Mouse (Mus musculus) heart, adult 18-20 months (tissue): ENCODE measurements around the gene Zfp974. TPM values are rescaled to one million over a fixed set of nuclear protein-coding genes. Genes with fewer than 3 reads are reported as not detected.
A peak's percentile ranks its signal among the peaks of the same experiment; 100 is the strongest.
"Not testable (repeated sequence)": the region's sequence is repeated elsewhere in the genome, so short reads cannot be mapped to it uniquely, and the experiment has no call there.

Experiments used
- DNase-seq, 2 experiments: peaks; one replicate each; pipeline ENCODE4 v3.0.0; 2021 to 2022; ENCODE audit warnings: mixed read lengths in 1 of 2
- long read RNA-seq, 2 experiments: library from polyadenylated mRNA; stranded (forward); transcript quantifications; one replicate each; pipeline ENCODE4 v2.0.0; 2021
- total RNA-seq, 2 experiments: library from RNA; stranded (reverse); gene quantifications; 2 replicates each; pipeline ENCODE4 v1.2.3; 2021

Gene Zfp974
- 1 to 10 TPM; 5.3 to 5.6 TPM for total RNA-seq
- long read RNA-seq, experiment 1: 0 reads
- long read RNA-seq, experiment 2, partial matches to known transcripts: 0 of 1 reads
- long read RNA-seq, experiment 2, other reads (novel, unspliced or antisense): 1 of 1 reads

DNA sequence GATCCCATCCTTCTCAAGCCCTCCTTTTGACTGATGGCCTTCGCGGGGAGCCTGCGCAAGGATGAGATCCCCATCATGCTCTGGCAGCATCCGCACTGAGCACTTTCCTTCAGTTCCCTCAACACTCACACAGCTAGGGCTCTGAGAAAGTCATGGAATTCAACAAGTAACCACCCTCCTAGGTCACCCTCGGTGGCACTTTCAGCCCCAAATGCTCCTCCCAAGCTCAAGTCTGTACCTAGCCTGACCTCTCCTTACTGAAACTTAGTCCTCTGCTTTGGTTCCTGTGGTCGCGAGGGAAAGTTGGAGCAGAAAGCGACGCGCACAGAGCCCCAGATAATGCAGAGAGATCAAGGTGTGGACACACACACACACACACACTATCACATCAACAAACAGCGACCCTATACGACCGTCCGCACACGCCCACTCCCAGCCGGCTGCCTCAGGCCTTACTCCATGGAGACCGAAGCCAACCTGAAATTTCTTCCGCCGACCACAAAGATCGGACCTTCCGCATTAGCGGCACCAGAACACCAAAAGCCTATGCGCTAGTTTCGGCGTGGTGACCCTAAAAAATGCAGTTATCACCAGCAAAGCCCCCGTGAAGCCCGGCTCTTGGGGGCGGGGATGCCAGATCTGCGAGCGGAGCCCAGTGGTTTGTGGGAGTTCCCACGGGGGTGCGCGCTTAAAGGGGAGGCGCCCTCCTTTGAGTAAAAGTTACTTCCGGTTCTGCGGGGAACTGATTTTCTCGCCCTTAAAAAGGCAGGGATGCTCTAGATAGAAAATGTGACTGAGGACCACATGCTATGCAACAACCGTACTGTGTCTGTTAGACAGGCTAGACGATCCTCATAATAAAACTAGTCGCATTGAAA is at the start of gene Zfp974:
TSS of gene Zfp974 (minus strand) at position 643 of the 878 bp plus-strand sequence.
- peak; percentile 61 to 76 for DNase-seq

DNA sequence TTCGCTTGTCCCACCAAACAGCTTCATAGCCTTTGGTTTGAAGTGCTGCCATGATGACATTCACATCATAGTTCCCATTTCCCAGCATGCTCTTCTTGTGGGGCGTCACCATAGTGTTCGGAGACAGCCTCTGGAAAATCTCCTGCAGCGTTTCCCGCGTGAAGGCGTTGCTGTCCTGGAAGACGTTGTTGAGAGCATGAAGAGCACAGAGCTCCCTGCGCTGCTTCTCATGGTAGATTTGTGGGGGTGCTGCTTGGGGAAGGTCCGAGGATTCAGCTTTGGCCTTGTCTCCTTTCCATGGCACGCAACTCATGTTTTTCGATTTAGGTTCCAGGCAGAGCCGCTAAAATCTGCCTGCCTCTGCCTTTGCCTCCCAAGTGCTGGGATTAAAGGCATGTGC is 20.2 kb upstream of the Zfp974 start:
- DNase-seq: not testable (repeated sequence)

DNA sequence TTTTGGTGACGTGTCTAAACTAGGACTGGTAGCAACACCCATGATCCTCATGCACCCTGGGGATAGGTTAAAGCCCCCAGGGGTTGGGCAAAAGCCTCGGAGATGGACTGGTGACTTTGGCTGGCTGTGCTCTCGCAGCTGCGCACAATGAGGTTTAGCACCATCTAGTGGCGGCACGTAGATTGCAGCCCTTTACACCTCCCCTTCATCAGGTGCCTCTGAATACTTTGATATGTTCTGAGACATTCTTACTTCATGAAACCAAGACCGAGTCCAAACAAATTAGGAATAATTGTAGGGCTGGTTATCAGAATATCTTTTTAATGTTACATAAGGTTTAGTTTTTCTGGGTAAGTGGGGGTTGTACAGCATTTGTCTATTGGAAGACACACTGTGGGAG is 12.6 kb upstream of the Zfp974 start:
- peak in 1 of 2 experiments; percentile 44 for DNase-seq

DNA sequence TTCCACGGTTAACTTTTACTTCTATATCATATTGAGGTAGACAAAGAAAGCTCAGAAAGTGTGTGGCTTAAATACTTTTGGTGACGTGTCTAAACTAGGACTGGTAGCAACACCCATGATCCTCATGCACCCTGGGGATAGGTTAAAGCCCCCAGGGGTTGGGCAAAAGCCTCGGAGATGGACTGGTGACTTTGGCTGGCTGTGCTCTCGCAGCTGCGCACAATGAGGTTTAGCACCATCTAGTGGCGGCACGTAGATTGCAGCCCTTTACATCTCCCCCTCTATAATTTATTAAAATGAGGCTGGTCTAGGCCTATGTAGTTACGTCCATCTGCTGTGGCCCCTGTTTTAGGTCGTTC is 4.5 kb upstream of the Zfp974 start:
- DNase-seq: not testable (repeated sequence)

DNA sequence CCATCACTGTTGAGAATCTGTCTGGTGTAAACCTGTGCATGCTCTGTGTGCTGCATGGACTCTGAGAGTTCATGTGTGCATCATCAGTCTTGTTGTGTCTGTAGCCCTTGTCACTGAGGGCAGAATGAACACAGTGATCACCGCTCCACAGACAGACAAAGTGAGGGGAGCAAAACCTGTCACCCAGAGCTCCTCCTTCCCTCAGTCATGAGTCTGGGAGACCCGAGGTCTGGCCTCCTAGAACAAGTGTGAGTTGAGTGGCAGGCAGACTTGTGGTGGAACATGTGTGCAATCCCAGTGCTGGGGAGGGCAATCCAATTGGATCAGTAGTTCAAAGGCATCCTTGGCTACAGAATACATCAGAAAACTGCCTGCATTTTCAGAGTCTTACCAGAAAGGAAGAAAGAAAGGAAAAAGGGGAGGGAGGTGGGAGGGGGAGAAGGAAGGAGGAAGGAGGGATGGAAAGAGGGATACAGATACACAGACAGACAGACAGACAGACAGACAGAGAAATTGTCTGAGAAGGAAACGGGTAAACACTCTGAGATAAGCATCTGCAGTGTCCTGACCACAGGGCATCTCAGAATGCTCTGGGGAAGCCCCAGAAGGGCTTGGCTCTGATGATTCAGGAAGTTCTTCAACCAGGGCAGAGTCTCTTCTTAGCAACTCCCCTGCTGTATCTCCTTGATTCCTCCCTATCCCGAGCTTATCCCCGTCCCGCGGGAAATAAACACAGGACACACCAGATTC is 4.0 kb upstream of the Zfp974 start:
- peak in 1 of 2 experiments; percentile 8 for DNase-seq

DNA sequence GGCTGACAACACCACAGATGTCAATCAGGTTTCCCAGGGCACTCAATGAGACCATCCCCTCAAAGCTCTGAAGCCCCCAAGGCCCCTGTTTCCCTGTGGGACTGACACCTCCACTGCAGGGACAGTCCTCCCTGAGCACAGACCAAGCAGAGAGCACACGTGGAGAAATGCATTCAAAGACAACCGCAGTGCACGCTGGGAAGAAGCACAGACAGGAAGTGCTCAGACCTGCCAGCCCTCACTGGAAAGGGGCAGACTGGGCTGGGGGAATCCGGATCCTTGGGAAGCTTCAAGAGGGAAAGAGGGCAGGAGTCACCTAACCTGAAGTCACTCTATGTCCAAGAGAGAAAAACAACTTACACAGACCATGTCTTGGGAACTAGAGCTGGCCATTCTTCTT is 2.2 kb downstream of the Zfp974 start:
- DNase-seq: not testable (repeated sequence)

DNA sequence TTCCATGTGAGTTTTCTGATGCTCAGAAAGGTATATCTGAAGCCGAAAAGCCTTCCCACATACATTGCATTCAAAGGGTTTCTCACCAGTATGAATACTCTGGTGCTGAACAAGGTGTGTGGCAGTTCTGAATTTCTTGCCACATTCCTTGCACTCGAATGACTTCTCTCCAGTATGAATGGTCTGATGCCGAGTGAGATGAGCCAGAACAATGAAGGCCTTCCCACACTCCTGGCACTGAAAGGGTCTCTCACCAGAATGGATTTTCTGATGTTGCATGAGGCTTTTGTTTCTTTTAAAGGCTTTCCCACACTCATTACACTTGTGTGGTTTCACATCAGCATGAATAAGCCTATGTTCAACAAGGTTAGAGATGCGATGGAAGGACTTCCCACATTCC is 18.3 kb downstream of the Zfp974 start:
- DNase-seq: not testable (repeated sequence)

DNA sequence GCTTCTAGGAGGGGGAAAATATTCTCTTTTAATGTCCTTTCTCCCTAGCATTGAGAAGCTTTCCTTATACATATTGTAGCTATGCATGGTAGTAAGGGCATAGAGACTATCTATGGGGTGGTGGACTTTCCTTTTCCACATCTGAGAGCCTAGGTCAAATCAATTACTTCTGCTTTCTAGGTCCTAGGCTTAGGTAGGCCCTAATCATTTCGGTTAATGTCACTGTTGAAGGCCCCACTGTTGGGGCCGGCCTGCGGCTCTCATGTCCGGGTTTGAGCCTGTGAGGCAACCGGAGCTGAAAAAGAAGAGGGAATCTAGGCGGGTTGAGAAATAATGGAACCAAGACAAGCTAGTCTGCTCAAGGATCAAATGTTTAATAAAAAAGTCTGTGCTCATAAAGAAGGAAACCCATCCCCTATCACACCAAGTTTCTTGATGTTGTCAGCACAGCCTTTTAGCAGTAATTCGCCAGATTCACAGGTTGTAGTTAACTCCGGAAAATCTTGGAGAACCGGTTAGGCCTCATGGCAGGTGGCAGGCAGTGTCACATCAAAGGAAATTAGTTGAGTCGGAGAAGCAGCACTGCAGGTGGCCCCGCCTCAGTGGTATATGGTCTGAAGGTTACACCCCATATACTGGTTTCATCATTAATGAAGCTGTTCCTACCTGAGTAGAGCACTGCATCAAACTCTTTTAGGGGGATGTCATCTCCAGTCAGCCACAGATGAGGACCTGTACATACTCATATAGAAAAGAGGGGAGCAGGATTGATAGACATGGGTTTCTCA is 24.0 kb downstream of the Zfp974 start:
- no peak for DNase-seq

DNA sequence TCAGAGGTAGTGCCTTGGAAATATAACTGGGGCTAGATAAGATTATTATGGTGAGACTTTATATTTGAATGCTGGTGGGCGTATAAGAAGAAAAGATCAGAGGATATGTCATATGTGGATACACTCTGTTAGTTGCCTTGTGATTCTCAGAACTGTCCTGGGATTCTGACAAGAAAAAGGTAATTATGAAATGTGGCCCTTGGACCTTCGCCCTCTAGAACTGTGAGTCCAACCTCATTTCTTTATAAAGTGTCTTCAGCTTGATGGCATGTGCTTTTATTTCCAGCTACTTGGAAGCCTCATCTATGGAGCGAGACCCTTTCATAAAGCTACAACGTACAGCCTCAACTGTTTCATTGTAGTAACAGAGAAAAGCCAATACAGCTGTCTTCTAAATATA is 28.7 kb downstream of the Zfp974 start:
- DNase-seq: no peak

DNA sequence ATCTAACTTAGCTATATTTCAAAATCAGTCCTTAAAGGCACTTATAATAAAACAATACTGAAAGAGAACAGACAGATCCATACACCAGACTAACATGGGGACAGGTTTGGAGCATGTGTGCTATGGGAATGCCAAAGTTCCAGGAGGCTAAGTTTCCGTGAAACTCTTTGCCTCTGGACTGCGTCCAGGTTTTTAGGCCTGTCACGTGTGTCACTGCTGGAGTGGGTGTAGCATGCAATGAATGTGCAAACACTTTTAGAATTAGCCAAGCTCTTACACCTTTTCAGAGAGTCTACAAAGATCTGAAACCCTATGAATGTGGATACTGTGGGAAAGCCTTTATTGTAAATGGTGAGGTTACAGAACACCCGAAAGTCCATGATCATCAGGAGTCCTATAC is 47.5 kb downstream of the Zfp974 start:
- DNase-seq: no peak

DNA sequence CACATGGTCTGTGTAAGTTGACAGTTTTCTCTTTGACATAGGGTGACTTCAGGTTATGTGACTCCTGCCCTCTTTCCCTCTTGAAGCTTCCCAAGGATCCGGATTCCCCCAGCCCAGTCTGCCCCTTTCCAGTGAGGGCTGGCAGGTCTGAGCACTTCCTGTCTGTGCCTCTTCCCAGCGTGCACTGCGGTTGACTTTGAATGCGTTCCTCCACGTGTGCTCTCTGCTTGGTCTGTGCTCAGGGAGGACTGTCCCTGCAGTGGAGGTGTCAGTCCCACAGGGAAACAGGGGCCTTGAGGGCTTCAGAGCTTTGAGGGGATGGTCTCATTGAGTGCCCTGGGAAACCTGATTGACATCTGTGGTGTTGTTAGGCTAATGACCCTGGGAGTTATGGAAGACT is 66.7 kb downstream of the Zfp974 start:
- not testable (repeated sequence) for DNase-seq

DNA sequence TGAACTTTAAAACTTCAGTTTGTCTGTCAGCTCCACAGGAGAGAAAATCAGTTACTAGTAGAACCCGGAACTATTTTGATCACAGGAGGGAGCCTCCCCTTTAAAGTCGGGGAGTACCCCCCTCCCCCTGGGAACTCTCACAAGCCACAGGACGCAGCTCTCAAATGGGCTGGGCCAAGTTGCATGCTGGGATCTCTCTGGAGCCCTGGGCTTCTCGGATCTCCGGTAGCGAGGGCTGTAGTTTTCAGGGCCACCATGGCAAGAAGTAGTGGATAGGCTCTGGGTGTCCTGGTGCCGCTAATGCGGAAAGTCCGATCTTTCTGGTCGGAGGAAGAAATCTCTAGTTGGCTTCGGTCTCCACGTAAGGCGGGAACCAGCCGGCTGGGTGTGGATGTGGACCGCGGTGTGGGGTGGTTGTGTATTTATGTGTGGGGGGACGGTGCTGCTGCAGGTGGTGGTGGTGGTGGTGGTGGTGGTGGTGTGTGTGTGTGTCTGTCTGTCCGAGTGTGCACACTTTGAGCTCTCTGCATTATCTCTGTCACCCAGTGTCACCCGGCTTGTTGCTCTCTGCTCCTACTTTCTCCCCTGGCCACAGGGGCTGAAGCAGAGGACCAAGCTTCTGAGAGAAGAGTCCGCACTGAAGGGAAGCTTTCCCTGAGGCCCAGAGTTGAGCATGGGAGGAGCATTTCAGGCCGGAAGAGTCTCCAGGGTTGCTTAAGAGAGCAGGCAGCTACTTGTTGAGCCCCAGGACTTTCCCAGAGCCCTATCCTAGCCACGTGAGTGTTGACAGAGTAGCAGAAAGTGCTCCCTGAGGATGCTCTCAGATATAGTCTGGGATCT is 68.6 kb downstream of the Zfp974 start:
- peak; percentile 85 to 90 for DNase-seq

DNA sequence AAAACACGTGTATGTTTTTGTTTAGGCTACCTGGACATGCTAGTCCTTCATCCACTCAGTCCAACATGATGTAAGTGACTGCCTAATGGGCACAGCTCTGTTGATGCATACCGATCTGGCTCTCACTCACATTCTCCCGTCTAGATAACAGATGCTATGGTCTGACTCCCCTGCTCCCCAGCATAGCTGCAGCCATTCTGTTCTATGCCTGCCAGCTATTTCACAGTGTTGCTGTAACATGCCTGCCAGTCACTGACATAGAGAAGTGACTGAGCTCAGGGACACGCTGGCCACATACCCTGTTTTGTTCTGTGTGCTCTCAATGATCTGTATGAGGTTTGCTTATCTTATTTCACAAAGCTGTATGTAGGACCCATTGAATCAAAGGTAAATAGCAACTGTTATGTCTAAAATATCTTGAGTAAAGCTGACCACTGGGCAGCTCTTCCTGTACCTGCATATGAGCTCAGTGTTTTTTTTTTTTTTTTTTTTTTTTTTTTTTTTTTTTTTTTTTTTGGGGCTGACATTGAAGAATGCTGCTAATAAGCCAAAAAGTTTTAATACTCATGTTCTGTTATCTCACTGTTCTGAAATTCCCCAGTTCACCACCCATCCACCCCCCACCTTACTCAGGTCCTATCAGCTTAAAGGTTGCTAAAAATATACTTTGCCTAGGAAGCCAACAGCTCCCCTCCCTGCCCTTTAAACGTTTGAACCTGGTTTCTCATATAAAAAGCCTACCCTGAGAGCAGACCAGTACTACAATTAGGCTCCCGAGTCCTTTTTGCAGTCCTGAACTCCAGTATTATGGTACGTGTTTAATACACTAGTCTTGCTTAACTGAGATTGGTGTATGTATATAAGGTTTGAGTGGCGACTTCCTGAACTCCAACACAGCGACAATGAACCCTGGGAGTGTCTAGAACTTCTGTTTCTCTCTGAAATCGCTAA is 69.7 kb downstream of the Zfp974 start:
- DNase-seq: peak; percentile 13 to 19

Other genes with a start within 250 kb of the Zfp974 start
- under 1 TPM; 0.69 to 0.85 TPM for gene Zfp607b, start 240.1 kb downstream of the Zfp974 start, total RNA-seq
- gene Zfp60, start 198.1 kb downstream of the Zfp974 start, total RNA-seq: 1 to 10 TPM; 9.0 to 9.1 TPM
- gene Zfp626, start 122.3 kb downstream of the Zfp974 start, total RNA-seq: 1 to 10 TPM; 4.6 to 5.9 TPM
- 1 to 10 TPM; 2.5 to 2.7 TPM for gene Zfp59, start 90.9 kb downstream of the Zfp974 start, total RNA-seq
- 1 to 10 TPM; 2.2 to 3.1 TPM for gene Zfp607a, start 71.9 kb downstream of the Zfp974 start, total RNA-seq
- gene Zfp780b, start 49.7 kb upstream of the Zfp974 start, total RNA-seq: 1 to 10 TPM; 8.9 to 9.7 TPM
- gene Zfp850, start 84.7 kb upstream of the Zfp974 start, total RNA-seq: 1 to 10 TPM; 1.0 to 1.5 TPM
- 10 to 100 TPM; 85.2 to 87.3 TPM for gene Psmc4, start 120.6 kb upstream of the Zfp974 start, total RNA-seq
- under 1 TPM; 0.22 to 0.64 TPM for gene Fcgbp, start 141.8 kb upstream of the Zfp974 start, total RNA-seq
- not detected for gene 9530053A07Rik, start 200.0 kb upstream of the Zfp974 start, total RNA-seq
- gene Fbl, start 240.2 kb upstream of the Zfp974 start, total RNA-seq: 10 to 100 TPM; 28.9 to 32.8 TPM